Mouse (Mus musculus) stomach, embryonic 14.5 days (tissue): ENCODE measurements around the gene Ccdc85c. TPM values are rescaled to one million over a fixed set of nuclear protein-coding genes. Genes with fewer than 3 reads are reported as not detected.
A peak's percentile ranks its signal among the peaks of the same experiment; 100 is the strongest.

ENCODE experiments used
- ATAC-seq: fragments of 200-750 bp; cut with Nextera tagmentation; 2 replicates; pipeline ENCODE4 v1.8.0; 2017; ENCODE audit warnings: low read depth, moderate TSS enrichment; ENCODE audit not compliant: insufficient number of reproducible peaks, insufficient read depth, low FRiP score
- H3K27ac ChIP-seq: fragments of 300-500 bp; sonication (generic); 2 replicates; pipeline ENCODE4 v1.5.1; 2014; ENCODE audit warnings: mild to moderate bottlenecking, low read length, moderate library complexity, mixed read lengths
- H3K27me3 ChIP-seq: fragments of 300-500 bp; sonication (generic); 2 replicates; pipeline ENCODE4 v1.6.1; 2014; ENCODE audit warnings: low read length, control low read depth, mixed read lengths; ENCODE audit not compliant: control insufficient read depth, insufficient read depth
- H3K36me3 ChIP-seq: fragments of 300-500 bp; sonication (generic); 2 replicates; pipeline ENCODE4 v1.6.1; 2014; ENCODE audit warnings: mild to moderate bottlenecking, control low read depth, low read length, moderate library complexity, mixed read lengths; ENCODE audit not compliant: control insufficient read depth, insufficient read depth
- H3K4me1 ChIP-seq: fragments of 300-500 bp; sonication (generic); 2 replicates; pipeline ENCODE4 v1.6.1; 2014; ENCODE audit warnings: low read length, control low read depth, mixed read lengths; ENCODE audit not compliant: control insufficient read depth, insufficient read depth
- H3K4me2 ChIP-seq: fragments of 300-500 bp; sonication (generic); replicated peaks from 2 replicates; pipeline ENCODE4 v1.6.1; 2014; ENCODE audit warnings: low read depth, low read length, control low read depth
- H3K4me3 ChIP-seq: fragments of 300-500 bp; sonication (generic); 2 replicates; pipeline ENCODE4 v1.5.1; 2014; ENCODE audit warnings: low read depth, low read length, control low read depth
- H3K9ac ChIP-seq: fragments of 300-500 bp; sonication (generic); replicated peaks from 2 replicates; pipeline ENCODE4 v1.6.1; 2014; ENCODE audit warnings: low read depth, mild to moderate bottlenecking, control low read depth, low read length, moderate library complexity, mixed read lengths
- H3K9me3 ChIP-seq: fragments of 300-500 bp; sonication (generic); 2 replicates; pipeline ENCODE4 v1.6.1; 2016; ENCODE audit warnings: low read depth, low read length, control low read depth; ENCODE audit not compliant: control insufficient read depth
- WGBS: fragments of 180-500 bp; shearing (Covaris S2); extraction: QIAGEN DNeasy Blood & Tissue Kit; methylation state at CpG from one replicate; pipeline ENCODE4 v1.1.7; 2014; 5-methylcytosine and 5-hydroxymethylcytosine counted together
- polyA plus RNA-seq: library from polyadenylated mRNA; unstranded; fragments of >200 nt; fragmentation: Nextera tagmentation; extraction: Ambion mirVana; gene quantifications from 2 replicates; pipeline ENCODE4 v1.2.1, GENCODE M21; 2014

Gene Ccdc85c
- polyA plus RNA-seq, 1 experiment from 2014 or later, result 10.2 TPM

DNA sequence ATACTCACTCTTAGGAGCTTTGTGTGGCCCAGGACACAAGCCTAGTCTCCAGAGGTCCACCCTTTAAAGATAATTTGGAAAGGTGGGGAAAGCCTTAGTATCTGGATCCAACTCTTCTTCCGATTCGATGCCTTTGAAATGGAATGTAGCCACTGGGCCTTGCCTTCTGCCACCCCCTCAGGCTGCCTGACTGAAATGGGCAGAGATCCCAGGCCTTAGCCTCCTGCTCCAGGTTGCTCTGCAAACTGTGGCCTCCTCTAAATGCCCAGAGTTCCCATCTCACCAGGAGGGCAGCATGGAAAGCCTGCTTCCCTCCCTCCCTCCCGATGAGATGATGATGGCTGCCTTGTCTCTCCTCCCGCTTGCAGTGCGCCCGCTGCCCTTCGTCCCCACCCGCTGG is 11.8 kb upstream of the Ccdc85c start:
- WGBS, result 97% methylated on average over 8 of the region's 8 CpGs
- H3K36me3 ChIP-seq, result no peaks in the 10 kb centered on the region
- H3K4me1 ChIP-seq, result peaks cover 11% of the 10 kb centered on the region; the same call in 1 of the 2 replicates
- H3K9ac ChIP-seq, result no peak overlapping the region
- no peaks in the 10 kb centered on the region for H3K27me3 ChIP-seq
- H3K4me3 ChIP-seq, result no peak overlapping the region
- no peak overlapping the region for H3K27ac ChIP-seq
- H3K4me2 ChIP-seq, result no peak overlapping the region
- ATAC-seq, result no peak
- no peaks in the 10 kb centered on the region for H3K9me3 ChIP-seq

DNA sequence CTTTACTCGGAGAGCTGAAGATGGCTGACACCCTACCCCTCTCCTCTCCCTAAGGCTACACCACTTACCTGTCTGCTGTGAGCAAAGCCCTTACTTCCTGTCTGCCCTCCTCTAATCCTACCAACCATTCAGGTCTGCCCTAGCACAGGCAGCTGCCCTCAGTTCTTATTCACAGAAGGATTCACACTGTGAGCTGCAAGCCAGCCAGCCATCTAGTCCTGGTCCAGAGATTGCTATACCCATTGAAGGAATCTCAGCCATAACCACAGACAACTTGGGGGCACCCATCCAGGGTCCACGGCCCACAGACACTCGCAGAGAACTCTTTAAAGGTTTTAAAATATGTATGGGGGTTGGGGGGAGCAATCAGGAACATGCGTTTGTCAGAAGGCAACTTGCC is 11.2 kb upstream of the Ccdc85c start:
- no peaks in the 10 kb centered on the region for H3K27me3 ChIP-seq
- peaks cover 11% of the 10 kb centered on the region; the same call in 1 of the 2 replicates for H3K4me1 ChIP-seq
- no peaks in the 10 kb centered on the region for H3K36me3 ChIP-seq
- H3K4me3 ChIP-seq, result no peak overlapping the region
- H3K4me2 ChIP-seq, result no peak overlapping the region
- H3K9ac ChIP-seq, result no peak overlapping the region
- WGBS, result 74% methylated on average over 4 of the region's 4 CpGs
- no peak overlapping the region for H3K27ac ChIP-seq
- no peak for ATAC-seq
- no peaks in the 10 kb centered on the region for H3K9me3 ChIP-seq

DNA sequence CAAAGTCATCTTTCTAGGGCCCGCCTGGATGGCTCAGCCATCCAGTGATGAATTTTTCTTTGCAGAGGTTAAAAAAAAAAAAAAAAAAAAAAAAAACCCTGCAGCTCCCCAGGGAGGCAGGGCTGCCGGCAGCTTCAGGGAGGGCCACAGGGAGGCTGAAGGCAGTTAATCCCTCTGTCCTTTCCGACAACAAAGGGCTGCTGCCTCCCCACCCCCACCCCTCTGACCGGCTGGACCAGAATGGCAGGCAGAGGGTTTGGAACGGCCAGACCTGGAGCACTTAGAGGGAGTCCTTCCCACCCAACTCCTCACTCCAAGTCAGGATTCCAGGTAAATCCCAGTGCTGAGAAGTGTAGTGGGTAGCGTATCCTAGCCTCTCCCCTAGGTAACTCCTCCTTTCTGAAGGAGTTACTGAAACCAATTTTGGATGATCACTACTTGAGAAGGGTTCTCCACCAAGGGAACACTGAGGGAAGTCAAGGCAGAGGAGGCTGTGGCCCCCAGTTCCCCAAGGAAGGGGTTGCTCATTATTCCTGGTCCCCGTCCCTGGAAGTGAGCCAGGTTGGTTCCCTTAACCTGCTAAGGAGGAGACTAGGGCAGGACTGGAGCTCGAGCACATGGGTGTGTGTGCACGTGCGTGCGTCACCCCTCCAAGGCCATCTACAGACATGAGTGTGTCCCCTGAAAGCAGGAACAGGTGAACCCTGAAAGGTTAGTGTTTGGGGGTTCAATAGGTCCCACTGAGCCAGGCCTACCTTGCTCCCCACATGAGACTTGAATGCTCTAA is 10.2 kb upstream of the Ccdc85c start:
- Histone ChIP-seq H3K9me3 (no peaks in the 10 kb centered on the region), H3K36me3 (no peaks in the 10 kb centered on the region), H3K27ac (no peak overlapping the region), H3K27me3 (no peaks in the 10 kb centered on the region), H3K4me3 (no peak overlapping the region), H3K4me1 (peaks cover 11% of the 10 kb centered on the region; the same call in 1 of the 2 replicates), H3K9ac (no peak overlapping the region), H3K4me2 (0 out of 2 replicates have a peak overlapping the region, but pooled peaks have one; percentile 10)
- WGBS, result 35% methylated on average over 11 of the region's 11 CpGs
- ATAC-seq, result 0 out of 2 replicates have a peak, but pooled peaks have one; percentile 54

DNA sequence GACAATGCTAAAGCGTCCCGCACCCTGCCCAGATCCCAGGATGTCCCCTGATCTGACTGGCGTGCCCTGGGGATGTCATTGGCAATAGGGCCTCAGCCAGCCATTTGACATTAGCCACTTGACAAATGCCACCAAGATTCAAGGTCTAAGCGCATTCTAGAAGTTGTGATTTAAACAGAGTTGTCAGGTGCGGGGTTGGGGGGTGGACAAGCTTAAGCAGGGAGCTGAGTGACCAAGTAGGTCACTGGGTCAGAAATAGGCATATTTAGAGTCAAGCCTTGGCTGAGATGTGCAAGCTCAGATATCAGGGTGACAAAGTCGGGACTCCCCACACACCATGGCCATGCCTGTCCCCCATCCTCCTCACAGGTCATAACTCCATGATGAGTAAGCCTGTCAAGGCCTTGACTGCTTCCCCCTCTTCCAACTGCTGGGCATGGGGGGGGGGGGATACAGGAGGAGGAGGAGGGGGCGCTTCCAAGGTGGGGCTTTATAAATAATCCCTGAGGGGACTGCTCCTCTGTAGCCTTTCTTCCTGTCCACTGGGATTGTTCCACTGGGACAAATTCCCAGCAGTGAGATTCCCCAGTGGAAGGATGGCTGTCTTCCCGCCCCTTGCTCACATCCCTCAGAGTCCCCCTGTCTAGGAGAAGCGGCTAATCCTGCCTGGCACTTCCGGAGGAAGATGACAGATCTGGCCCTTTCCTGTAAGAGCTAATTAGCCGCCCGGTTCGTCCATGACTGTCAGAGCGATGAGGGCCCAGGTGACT is 9.4 kb upstream of the Ccdc85c start:
- H3K9ac ChIP-seq, result no peak overlapping the region
- H3K27ac ChIP-seq, result no peak overlapping the region
- ATAC-seq, result no peak
- no peaks in the 10 kb centered on the region for H3K9me3 ChIP-seq
- H3K27me3 ChIP-seq, result no peaks in the 10 kb centered on the region
- no peak overlapping the region for H3K4me3 ChIP-seq
- H3K4me1 ChIP-seq, result peaks cover 11% of the 10 kb centered on the region; the same call in 1 of the 2 replicates
- H3K4me2 ChIP-seq, result 0 out of 2 replicates have a peak overlapping the region, but pooled peaks have one; percentile 10
- WGBS, result 37% methylated on average over 14 of the region's 14 CpGs
- H3K36me3 ChIP-seq, result no peaks in the 10 kb centered on the region

DNA sequence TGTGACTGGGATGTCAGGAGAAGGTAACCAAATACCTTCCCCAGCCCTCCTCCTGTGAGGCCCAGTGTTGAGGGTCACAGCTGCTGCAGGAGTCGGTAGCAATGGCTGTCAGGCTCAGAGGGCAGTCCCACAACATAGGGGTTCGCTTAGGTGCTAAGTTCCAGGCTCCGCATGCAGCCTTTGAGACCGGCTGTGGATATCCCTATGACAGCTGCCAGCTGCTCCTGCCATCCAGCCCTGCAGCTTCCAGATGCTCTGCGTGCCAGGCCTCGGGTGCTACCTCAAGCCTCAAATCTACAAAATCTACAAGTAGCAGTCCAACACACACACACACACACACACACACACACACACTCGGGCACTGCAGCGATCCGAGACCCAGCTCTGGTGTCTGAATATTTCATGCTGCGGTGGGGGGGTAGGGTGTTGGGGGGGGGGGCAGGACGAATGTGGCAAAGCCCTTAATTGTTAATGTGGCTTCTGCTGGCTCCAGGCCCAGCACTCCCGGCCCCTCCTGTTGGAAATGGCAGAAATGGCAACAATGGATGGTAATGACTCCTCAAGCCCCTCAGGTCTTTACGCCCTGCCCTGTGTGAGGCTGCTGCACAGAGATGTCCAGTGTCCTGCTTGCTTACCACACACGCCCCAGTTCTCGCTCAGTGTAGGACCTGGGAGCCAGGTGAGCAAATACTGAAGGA is 3.1 kb upstream of the Ccdc85c start:
- WGBS, result 31% methylated on average over 15 of the region's 15 CpGs
- H3K4me1 ChIP-seq, result peaks cover 26% of the 10 kb centered on the region
- no peak overlapping the region for H3K4me3 ChIP-seq
- no peaks in the 10 kb centered on the region for H3K9me3 ChIP-seq
- no peak overlapping the region for H3K27ac ChIP-seq
- no peak overlapping the region for H3K9ac ChIP-seq
- no peak overlapping the region for H3K4me2 ChIP-seq
- no peak for ATAC-seq
- H3K36me3 ChIP-seq, result no peaks in the 10 kb centered on the region
- no peaks in the 10 kb centered on the region for H3K27me3 ChIP-seq

DNA sequence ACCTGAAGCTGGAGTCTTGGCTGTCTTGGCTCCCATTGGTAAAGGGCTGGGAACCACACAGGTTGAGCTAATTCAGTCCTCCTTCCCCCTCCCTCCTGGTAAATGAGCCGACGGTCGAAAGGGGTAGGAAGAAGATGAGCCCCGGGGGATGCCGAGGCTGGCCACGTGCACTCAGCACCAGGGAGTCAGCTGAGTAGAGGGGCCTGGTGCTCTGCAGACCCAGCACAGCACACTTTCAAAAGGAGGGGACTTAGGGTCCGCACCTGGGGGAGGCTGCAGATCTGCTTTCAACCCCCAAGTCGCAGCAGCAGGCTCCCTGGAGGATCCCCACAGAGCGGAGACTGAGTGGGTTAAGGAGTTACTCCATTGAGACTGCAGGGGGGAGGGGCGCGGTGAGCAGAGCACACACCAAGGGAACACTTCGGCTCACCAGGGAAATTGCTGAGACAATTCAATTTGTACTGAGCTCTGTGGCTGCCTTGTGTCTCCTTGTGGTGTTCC is 2.2 kb upstream of the Ccdc85c start:
- 4% methylated on average over 12 of the region's 12 CpGs for WGBS
- H3K4me2 ChIP-seq, result peak overlapping the region; percentile 20
- no peaks in the 10 kb centered on the region for H3K9me3 ChIP-seq
- H3K4me3 ChIP-seq, result 0 out of 2 replicates have a peak overlapping the region, but pooled peaks have one; percentile 2
- H3K27me3 ChIP-seq, result no peaks in the 10 kb centered on the region
- H3K27ac ChIP-seq, result no peak overlapping the region
- H3K4me1 ChIP-seq, result peaks cover 35% of the 10 kb centered on the region
- H3K36me3 ChIP-seq, result no peaks in the 10 kb centered on the region
- no peak for ATAC-seq
- H3K9ac ChIP-seq, result no peak overlapping the region

DNA sequence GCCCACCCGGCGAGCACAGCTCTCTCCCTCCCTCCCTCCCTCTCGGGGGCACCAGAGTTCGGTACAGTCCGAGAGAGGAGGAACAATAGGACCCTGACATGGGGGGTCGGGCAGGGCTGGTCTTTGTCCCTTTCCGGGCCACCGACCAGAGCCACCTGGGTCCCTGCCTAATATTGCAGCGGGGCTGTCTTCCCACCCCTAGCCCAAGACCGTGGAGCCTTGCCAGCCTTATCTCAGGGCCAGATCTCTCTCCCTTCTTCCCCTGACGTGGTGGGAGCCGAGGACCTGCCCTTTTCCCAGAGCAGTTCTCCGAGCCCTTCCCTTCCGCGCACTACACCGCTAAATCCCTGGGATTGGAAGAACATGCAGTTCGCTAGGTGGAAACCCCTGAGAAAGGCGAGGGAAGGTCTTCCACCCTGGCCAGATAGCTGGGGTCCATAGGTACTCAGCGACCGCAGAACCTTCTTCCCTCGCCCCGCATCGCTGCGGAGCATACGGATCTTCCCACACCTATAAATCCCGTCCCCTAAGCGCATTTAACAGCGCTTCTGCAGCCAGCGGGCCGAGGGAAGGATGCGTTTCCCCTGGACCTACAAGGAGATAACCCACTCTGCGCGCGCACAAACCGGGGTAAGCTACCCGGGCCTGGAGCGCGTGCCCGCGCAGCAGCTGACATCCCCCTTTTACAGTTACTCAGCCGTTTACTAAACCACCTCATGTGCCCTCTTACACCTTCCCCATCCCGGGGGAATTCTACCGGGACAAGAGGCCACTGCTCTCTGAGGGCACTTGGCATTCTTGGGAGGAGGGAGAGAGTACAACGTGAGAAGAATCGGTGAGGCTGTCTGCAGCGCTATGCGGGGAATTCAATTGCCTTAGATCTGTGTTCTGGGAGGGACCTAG is 946 bp upstream of the Ccdc85c start:
- H3K4me1 ChIP-seq, result peaks cover 45% of the 10 kb centered on the region
- peak overlapping the region; percentile 43; the same call in 1 of the 2 replicates for H3K9ac ChIP-seq
- no peak; the same call in 1 of the 2 replicates for ATAC-seq
- peak overlapping the region; percentile 73; the same call in 1 of the 2 replicates for H3K27ac ChIP-seq
- H3K4me3 ChIP-seq, result peak overlapping the region; percentile 63
- under 1% methylated on average over 46 of the region's 47 CpGs for WGBS
- no peaks in the 10 kb centered on the region; the same call in 1 of the 2 replicates for H3K36me3 ChIP-seq
- no peaks in the 10 kb centered on the region for H3K9me3 ChIP-seq
- H3K4me2 ChIP-seq, result peak overlapping the region; percentile 89
- no peaks in the 10 kb centered on the region for H3K27me3 ChIP-seq
